Mouse (Mus musculus) C2C12 (cell line): ENCODE measurements around the gene Gm13889.

ENCODE experiments used
- CEBPB ChIP-seq: IDR thresholded peaks from one replicate; pipeline ENCODE4 v1.6.1; 2011; ENCODE audit warnings: low read depth, mild to moderate bottlenecking, control low read depth, moderate library complexity
- CTCF ChIP-seq: IDR thresholded peaks from one replicate; pipeline ENCODE4 v1.5.1; 2011; ENCODE audit not compliant: control insufficient read depth, insufficient read depth, insufficient read length
- FOSL1 ChIP-seq: IDR thresholded peaks from one replicate; pipeline ENCODE4 v1.8.0; 2011; ENCODE audit warnings: mild to moderate bottlenecking, low read length; ENCODE audit not compliant: poor library complexity, insufficient read depth, severe bottlenecking
- MAX ChIP-seq: IDR thresholded peaks from one replicate; pipeline ENCODE4 v1.6.1; 2011; ENCODE audit warnings: mild to moderate bottlenecking, control low read depth
- MYOD1 ChIP-seq: IDR thresholded peaks from one replicate; pipeline ENCODE4 v1.6.1; 2011; ENCODE audit warnings: low read depth; ENCODE audit not compliant: control insufficient read depth, insufficient read length
- MYOG ChIP-seq: IDR thresholded peaks from one replicate; pipeline ENCODE4 v1.6.1; 2011; ENCODE audit not compliant: control insufficient read depth, insufficient read length; ENCODE audit errors: extremely low read depth
- USF1 ChIP-seq: IDR thresholded peaks from one replicate; pipeline ENCODE4 v1.6.1; 2011; ENCODE audit warnings: low read depth, mild to moderate bottlenecking, control low read depth, moderate library complexity

DNA sequence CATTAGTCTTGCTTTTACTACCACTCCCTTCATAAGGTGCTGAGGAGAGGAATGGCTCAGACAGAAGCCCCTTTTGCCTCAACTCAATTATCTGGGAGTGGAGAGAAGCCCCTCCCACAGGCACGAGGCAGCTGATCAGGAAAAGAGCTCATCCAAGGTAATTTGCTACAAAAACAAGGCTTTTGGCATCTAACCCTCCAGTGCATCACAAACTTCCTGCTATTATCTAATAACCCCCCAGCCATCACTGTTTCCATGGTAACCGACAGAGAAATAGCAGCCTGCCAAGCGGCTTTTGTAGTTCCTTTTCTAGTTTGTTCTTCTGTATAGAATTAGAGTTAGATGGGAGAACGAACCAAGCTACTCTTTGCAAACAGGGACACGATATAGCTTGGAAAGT lies 35.3 kb upstream of the Gm13889 start:
- TF ChIP-seq CTCF (no peak), USF1 (no peak), CEBPB (no peak), MYOG (no peak), MAX (no peak), FOSL1 (no peak), MYOD1 (no peak)
